Mouse (Mus musculus) T-helper 2 cell (primary cell): ENCODE measurements at regions not wholly inside any gene's neighbourhood (a gene's known extent, or its start where the extent isn't known, plus 50 kb on each side); places are given as distances from the start of the nearest gene placed in this dataset.

ENCODE experiments used
- in situ Hi-C: fragments of 300-600 bp; cut with MboI, MseI; formaldehyde crosslinking; loops from one replicate; pipeline ENCODE4 v1.15.1; 2025; ENCODE audit warnings: high pct_unique_total_duplicates

- in situ Hi-C loops = no loop called here
Observed at GRCm38 (mm10) chr2:138640654-138641053, 384.3 kb downstream of the Btbd3 start.

GRCm38 (mm10) chr2:138641335-138641734 lies 385.0 kb downstream of the Btbd3 start:
- in situ Hi-C loops = no loop called here

DNA sequence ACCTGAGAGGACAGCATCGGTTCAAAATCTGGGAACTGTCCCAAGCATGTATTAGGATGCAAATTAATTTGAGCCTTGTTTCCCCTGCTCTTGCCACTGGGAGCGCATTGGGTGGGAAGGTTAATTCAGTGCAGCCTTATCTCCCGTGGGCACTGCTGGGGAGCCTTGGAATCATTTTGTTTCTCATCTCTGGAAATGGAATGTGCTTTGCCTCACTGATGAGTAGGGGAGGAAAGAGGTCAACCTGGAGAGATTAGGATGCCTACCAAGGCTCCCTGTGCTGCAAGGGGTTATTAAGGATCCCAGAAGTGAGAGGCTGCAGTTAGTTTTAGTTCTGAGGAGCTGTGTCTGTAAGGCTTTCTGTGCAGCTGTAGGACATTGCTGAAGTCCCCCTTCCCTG lies 392.3 kb downstream of the Btbd3 start:
- in situ Hi-C loops = no loop called here

DNA sequence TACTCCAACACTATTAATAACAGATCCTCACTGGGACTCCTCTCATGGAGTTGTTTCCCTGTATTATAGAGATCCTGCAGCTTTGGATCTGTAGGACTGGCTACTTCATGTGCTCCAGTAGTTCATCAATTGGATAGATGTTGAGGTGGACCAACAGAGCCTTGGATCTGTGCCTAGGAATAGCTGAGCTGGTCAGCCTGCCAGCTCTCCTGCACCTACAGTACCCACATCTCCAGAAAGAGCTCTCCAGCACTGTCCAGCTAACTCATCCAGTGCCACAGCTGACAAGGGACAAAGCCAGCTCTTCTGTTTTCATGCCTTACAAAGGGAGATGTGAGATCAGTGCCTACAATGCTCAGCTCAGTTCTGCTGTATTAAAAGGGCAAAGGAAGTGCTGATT lies 403.0 kb downstream of the Btbd3 start:
- in situ Hi-C loops = no loop called here

DNA sequence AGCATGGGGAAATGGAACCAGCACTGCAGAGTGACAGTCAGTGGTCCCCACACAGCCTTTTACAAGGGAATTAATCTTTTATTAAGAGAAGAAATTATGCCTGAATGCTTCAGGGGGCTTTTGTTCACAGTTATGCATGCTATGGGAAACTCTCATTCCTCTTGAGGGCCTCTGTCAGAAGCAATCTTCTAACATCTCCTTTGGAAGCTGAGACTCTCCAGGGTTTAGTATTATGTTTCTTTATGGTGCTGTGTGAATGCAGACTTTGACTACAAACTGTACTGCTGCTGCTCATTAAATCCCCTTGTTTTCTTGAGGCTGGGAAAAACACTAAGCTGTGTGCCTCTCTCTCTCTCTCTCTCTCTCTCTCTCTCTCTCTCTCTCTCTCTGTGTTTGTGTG lies 413.9 kb downstream of the Btbd3 start:
- in situ Hi-C loops = no loop called here

GRCm38 (mm10) chr2:138674801-138675200 lies 418.4 kb downstream of the Btbd3 start:
- in situ Hi-C loops = no loop called here

DNA sequence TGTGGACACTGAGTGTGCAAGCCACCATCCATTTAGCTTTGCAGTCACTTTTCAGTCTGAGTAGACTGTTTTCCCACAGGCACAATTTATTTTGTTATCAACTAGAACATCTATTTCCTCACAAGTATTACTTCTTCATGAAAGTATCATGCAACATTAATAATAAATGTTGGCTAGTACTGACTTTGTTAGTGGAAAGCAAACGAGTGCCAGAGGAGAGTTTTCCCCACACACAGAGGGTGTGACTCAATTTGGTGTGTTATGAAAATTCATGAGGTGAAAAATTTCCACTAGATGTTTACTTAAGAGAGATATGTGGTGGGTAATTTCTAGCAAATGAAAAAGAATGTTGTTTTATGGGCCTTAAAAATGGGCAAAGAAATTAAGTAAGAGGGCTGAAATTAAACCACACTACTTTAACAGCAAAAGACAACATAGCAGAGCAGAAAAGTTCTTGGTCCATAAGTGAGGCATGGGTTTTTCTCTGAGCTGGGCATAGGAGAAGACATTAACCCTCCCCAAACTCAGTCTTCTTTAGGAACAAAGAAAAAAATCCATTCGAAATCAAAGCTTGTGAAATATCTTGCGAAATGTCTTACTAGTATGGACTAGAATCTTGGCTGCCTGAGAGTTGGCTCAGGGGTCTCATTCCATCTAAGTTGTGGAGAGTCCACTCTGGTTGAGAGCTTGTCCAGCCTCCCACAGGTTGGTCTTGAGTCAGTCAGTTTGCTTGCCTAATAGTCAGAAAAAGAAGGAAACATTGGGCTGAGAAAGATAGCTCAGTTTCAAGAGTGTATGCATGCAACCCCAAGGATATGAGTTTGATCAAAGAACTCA lies 419.1 kb downstream of the Btbd3 start:
- in situ Hi-C loops = no loop called here

- in situ Hi-C loops = no loop called here
Observed at GRCm38 (mm10) chr2:138688140-138688871, 431.9 kb downstream of the Btbd3 start.

- in situ Hi-C loops = no loop called here
Observed at GRCm38 (mm10) chr2:138689497-138689896, 433.1 kb downstream of the Btbd3 start.

DNA sequence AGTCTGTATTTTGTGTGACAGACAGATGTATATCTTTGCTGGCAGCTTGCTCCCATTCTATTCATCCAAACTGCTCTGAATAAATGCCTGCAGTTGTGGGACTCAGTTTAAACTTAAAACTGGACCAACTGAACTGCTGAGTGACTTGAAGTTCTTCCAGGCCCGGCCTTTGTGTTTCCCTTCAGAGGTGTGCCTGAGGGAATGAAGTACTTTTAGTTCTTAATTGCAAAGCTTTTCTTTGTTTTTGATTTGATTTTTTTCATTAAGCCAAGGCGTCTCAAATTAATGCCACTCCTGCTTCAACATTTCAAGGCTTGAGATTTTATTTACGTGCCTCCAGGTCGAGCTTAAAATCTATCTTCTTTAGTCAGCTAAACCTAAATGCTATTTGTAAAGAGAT lies 446.4 kb downstream of the Btbd3 start:
- in situ Hi-C loops = no loop called here

DNA sequence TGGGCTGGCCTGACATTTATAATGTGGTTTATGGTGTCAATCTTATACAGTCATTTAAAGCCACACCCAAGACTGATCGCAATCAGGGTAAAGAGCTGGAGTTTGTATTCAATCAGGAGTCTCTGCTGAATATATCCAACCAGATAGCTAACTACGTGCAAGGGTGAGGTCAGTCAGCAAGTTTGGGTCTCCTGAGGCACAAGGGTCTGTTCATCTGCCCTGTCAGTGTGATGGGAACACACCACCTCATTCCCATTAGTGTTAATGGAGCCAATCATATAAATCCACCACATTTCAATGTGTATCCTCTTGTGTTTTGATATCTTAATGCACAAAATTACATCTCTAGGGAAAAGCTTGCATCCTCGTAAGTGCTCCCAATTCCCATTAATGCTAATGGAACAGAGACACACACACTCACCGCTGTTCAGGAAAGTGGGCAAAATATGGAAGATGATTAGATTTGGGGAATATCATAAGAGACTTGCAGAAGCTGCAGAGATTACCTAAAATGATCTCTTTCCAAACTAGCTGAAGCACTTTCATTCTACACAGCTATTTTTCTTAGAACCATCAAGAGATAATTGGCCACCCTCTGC lies 447.7 kb downstream of the Btbd3 start:
- in situ Hi-C loops = no loop called here

DNA sequence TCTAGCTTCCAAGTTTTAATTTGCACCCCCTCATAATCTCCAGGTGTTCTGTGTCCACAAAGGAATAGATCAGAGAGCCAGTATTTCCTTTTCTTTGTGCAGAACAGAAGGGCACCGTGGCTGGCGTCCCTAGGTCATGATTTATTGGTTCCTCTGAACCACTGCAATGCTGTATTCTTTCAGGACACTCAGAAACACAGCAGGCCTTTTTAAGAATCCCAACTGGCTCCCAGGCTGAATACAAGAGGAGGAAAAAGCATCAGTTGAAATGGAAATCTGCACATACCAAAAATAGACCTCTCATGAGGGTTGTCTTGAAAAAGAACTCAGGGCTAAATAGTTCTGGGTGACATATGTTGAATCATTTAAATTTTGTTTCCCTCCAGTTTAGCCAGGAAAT lies 452.4 kb downstream of the Btbd3 start:
- in situ Hi-C loops = no loop called here

GRCm38 (mm10) chr2:138733846-138734245 lies 477.5 kb downstream of the Btbd3 start:
- in situ Hi-C loops = no loop called here

DNA sequence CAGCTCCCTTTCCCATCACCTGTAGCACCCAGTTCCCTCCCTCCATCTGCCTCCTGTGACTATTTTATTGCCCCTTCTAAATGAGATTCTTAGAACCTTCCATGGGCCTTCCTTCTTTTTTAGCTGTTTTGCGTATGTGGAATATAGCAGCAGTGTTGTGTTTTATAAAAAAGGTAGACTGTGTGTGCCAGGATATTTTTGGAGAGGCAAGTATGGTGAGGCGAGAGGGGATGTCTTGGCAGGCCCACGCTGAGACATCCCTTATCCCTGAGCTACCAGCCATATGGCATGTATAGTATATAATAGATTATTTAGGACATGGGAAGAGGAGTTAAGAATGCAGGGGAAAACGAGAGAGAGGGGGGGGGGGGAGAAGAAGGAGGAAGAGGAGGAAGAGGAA lies 488.4 kb downstream of the Btbd3 start:
- in situ Hi-C loops = no loop called here

DNA sequence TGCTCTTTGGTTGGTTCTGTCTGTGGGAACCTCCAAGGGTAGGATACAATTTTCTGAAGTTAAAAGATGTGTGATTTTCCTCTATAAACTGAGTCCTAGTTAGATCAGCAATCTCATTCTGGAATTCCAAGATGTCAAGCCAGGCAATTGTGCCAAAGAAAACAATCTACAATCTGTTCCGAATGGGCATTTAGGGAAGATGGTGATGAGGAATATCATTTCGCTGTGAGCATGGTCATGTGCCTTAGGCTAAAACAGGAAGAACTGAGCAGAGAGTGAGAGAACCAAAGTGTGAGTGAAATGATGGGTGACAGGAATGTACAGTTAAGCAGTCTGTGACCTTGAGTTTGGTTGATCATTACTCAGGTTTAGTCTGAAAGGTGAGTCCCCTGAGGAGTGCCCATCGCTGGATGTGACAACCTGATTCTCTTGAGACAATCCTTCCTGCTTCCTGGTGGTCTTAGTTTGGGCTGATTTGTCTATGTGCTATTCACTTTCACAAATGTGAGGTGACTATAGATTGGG lies 504.1 kb downstream of the Btbd3 start:
- in situ Hi-C loops = no loop called here

- in situ Hi-C loops = no loop called here
Observed at GRCm38 (mm10) chr2:138761400-138761799, 505.0 kb downstream of the Btbd3 start.

GRCm38 (mm10) chr2:138766275-138766842 lies 510.0 kb downstream of the Btbd3 start:
- in situ Hi-C loops = no loop called here

GRCm38 (mm10) chr2:138783781-138784180 lies 527.4 kb downstream of the Btbd3 start:
- in situ Hi-C loops = no loop called here

DNA sequence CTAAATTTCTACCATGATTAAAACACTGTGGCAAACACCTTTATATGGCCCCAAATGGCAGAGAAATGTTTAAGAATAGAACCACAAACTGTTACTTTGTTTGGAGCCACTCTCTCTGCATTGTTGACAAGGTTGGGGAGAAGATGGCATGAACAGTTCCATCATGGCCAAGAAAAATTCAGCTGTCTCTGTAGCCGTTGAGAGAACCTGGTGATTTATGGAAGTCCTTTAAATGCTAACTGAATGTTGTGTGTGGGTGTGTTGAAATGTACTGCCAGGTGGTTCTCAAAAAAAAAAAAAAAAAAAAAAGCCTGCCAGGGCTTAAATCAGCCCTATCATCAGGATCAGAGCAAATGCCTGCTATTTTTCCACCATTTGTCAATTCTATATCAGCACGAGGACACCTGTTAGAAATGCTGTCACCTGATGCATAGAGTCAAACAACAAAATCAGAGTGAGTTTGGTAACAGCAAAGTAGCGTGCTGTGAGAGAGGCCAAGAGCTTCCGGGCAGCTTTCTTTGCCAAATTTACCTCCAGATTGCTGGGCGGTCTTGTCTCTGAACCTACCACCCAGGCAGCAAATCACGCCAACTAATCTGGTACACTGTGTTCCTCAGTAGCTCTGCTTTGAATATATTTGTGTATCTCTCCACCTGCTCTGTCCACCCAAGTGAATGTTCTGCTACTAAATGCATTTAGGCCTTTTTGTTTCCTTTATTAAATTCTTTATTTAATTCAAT lies 536.5 kb downstream of the Btbd3 start:
- in situ Hi-C loops = no loop called here

- in situ Hi-C loops = no loop called here
Observed at GRCm38 (mm10) chr2:138806196-138806595, 549.8 kb downstream of the Btbd3 start.

DNA sequence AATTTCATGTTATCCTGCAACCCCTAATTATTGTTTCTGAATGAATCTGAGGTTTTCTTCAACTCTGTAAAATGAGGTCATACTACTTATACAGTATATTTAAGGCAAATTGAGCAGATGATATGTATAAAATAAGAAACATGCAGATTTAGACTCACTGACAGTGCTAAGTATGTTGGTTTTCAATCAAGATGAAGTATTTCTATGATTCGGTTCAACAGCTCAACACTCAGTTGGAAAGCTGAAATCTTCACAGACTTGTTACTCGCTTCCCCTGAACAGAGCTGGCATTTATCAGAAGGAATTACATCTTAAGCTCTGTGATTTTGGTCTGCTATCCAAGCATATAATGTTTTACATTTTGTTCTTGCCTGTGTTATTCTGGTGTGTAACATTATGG lies 553.4 kb downstream of the Btbd3 start:
- in situ Hi-C loops = no loop called here
